Mouse (Mus musculus) brown adipose tissue, adult 24 weeks (tissue): ENCODE measurements around the gene Hist1h1c. TPM values are rescaled to one million over a fixed set of nuclear protein-coding genes. Genes with fewer than 3 reads are reported as not detected.
"Not testable (repeated sequence)": the region's sequence is repeated elsewhere in the genome, so short reads cannot be mapped to it uniquely, and the experiment has no call there.

Source experiments
- H3K27ac ChIP-seq: fragments of 200-500 bp; replicated peaks from 2 replicates; pipeline ENCODE4 v1.5.1; 2012; ENCODE audit warnings: low read depth, mild to moderate bottlenecking, low read length
- H3K4me1 ChIP-seq: fragments of 200-500 bp; 2 replicates; pipeline ENCODE4 v1.6.1; 2012; ENCODE audit warnings: low read length, mixed read lengths; ENCODE audit not compliant: control insufficient read depth, insufficient read depth, insufficient read length
- H3K4me3 ChIP-seq: fragments of 200-500 bp; 2 replicates; pipeline ENCODE4 v1.5.1; 2012; ENCODE audit warnings: low read depth, mild to moderate bottlenecking, low read length, moderate library complexity; ENCODE audit not compliant: insufficient read depth
- polyA plus RNA-seq: library from polyadenylated mRNA; stranded (reverse); fragments of >200 nt; gene quantifications from 2 replicates; pipeline ENCODE4 v1.2.4, GENCODE M21; 2012; ENCODE audit not compliant: missing spikeins, insufficient read depth, insufficient read length

The Hist1h1c gene
- polyA plus RNA-seq, 1 experiment = 112 TPM

DNA sequence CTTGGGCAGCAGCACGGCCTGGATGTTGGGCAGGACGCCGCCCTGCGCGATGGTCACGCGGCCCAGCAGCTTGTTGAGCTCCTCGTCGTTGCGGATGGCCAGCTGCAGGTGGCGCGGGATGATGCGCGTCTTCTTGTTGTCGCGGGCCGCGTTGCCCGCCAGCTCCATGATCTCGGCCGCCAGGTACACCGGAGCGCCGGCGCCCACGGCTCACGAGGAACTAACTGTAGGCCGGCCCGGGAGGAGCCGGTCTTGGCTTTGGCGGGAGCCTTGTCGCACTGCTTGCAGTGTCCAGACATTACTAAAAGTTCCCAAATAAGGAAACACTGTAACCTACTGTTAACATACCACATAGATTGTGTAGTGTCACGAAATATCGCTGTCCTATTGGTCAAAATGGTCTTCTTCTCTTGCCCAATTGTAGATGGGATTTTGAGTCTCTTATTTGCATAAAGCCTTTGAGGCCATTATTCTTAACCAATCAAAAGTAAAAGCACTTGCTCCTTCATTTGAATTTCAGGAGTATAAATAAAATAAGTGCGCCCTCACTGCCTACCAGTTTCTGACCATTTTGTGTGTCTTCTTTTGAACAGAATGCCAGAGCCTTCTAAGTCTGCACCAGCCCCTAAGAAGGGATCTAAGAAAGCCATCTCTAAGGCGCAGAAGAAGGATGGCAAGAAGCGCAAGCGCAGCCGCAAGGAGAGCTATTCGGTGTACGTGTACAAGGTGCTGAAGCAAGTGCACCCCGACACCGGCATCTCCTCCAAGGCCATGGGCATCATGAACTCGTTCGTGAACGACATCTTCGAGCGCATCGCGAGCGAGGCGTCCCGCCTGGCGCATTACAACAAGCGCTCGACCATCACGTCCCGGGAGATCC is 7.8 kb downstream of the Hist1h1c start, which contains the start of gene Hist1h2bb:
Hist1h2bb (plus strand) TSS at position 534 of the 880 bp plus-strand sequence.
- not testable (repeated sequence) for H3K4me1 ChIP-seq
- Histone ChIP-seq H3K27ac (peak within 1 kb of the TSS; percentile 80), H3K4me3 (peak within 1 kb of the TSS; percentile 54)

DNA sequence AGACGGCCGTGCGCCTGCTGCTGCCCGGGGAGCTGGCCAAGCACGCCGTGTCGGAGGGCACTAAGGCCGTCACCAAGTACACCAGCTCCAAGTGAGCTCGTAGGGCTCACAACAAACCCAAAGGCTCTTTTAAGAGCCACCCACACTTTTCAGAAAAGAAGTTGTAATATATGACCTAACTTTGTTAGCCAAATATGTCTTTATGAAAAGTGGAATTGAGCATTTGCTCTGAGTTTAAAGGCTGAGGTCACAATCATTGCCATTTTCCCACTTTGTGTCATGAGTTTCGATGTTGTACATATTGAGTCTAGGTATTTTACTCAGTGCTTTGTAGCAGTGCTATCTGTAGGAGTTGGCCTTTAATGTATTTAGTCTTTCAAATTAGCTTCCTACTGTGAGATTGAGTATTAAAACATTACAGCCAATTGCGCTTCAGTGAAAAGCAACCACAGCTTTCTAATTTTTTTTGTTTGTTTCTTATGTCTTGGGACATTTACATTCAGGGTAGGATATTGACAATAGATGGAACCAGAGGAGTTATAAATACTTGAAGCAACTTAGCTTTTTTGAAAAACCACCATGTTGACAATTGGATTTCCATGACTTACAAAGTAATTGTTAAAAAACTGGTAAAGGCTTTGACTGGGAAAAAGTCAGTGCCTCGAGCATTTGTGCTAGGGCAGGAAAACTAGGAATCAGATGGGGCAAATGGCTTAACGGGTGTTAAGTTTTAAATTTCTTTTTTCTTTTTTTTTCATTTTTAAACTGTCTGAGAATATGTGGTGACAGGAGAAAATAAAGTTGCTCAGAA is 8.7 kb downstream of the Hist1h1c start:
- Histone ChIP-seq H3K4me1 (peaks cover 2% of the 10 kb centered on the region; the same call in 1 of the 2 replicates), H3K27ac (no peak overlapping the region), H3K4me3 (peak overlapping the region; percentile 33; the same call in 1 of the 2 replicates)

DNA sequence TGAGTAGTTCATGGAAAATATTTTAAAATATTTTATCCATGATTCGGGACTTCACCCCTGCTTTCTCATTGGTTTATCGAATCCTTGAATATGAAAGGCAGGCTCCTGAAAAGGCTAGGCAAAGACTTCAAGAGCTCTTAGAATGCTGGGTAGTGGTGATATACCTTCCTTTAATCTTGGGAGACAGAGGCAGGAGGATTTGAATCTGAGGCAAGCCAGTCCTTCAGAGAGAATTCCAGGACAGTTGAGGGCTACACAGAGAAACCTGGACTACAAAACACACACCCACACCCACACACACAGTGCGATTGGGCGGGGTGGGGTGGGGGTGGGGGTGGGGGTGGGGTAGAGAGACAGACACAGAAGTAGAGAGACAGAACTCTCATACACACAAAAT is 9.3 kb downstream of the Hist1h1c start:
- Histone ChIP-seq H3K4me1 (peaks cover 2% of the 10 kb centered on the region; the same call in 1 of the 2 replicates), H3K4me3 (no peak overlapping the region), H3K27ac (no peak overlapping the region)

DNA sequence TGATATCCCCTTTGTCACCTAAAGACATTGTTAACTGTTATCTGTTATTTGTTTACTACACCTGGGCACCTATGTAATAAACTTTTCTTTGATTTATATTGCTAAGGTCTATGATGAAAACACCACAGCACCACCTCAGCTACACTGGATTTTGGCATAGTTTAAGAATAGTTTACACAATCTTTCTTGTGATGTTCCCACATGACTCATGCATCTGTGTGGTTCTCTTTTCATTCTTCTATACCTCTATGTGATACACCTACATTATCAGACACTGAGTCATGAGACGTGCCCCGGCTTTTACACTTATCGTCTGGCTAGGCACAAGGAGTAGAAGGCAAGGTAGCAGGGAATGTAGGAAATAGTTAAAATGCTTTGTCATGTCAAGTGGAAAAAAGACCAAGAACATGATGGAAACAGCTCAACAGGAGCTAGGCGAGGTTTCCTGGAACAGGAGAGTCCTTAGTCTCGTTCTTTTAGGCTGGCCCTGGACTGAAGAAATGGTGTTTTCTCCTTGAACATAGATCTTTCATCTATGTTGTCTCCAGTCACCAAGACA is 11.0 kb downstream of the Hist1h1c start:
- H3K4me1 ChIP-seq = peaks cover 2% of the 10 kb centered on the region; the same call in 1 of the 2 replicates
- no peak overlapping the region for H3K27ac ChIP-seq

DNA sequence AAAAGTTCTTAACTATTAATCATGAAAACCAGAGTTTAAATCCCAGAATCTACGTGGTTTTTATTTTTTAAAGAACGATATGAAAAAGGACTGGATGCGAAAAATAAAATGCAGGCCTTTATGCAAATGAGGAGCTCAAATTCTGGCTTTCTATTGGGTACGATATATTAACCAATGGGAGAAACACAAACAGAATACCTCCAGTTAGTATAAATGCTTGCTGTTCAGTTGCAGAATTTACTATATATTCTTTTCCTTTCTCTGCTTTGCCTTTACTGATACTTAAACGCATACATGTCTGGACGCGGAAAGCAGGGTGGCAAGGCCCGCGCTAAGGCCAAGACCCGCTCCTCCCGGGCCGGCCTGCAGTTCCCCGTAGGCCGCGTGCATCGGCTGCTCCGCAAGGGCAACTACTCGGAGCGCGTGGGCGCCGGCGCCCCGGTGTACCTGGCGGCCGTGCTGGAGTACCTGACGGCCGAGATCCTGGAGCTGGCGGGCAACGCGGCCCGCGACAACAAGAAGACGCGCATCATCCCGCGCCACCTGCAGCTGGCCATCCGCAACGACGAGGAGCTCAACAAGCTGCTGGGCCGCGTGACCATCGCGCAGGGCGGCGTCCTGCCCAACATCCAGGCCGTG is 12.3 kb downstream of the Hist1h1c start, which contains the start of gene Hist1h2ab:
Hist1h2ab (plus strand) TSS at position 288 of the 639 bp plus-strand sequence.
- peak within 1 kb of the TSS; percentile 39 for H3K27ac ChIP-seq
- H3K4me1 ChIP-seq = not testable (repeated sequence)
- peak within 1 kb of the TSS; percentile 69 for H3K4me3 ChIP-seq

More for the DNA sequence above, 11.0 kb downstream of the Hist1h1c start:
- no peak overlapping the region for H3K4me3 ChIP-seq

DNA sequence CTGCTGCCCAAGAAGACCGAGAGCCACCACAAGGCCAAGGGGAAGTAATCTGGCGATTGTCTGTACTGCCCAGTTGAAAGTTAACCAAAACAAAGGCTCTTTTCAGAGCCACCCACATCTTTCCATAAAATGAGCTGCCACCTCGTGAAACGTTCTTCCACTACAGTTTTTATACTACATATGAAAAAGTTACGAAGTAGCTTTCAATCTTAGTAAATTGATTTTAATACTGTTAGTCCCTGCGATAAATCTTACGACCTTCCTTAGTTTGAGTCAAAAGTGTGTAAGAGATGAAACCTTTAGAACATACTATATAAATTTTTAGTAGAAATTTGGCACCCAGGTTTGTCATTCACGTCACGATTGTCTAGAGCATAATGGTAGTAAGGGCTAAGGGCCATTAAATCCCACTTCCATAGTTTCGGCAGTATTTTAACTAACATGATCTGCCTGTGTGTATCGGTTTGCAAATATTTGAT is 12.9 kb downstream of the Hist1h1c start:
- H3K4me3 ChIP-seq = peak overlapping the region; percentile 23; the same call in 1 of the 2 replicates
- H3K4me1 ChIP-seq = peaks cover 2% of the 10 kb centered on the region; the same call in 1 of the 2 replicates
- peak overlapping the region; percentile 39 for H3K27ac ChIP-seq

DNA sequence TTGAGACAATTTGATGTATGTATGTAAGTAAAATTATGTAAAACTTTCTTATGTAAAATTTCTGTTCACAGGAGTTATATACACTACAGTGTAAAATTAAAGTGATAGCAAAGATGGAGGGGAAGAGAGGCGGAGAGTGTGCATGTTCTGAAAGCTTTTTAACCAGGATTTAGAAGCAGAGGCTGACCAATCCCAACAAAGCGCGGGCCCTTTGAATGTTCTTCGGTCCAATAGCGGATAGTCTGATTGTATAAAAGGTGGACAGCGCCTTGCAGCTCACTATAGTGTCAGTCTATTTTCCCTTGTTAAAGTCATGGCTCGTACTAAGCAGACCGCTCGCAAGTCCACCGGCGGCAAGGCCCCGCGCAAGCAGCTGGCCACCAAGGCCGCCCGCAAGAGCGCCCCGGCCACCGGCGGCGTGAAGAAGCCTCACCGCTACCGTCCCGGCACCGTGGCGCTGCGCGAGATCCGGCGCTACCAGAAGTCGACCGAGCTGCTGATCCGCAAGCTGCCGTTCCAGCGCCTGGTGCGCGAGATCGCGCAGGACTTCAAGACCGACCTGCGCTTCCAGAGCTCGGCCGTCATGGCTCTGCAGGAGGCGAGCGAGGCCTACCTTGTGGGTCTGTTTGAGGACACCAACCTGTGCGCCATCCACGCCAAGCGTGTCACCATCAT is 13.6 kb downstream of the Hist1h1c start, which contains the start of gene Hist1h3b:
Hist1h3b (plus strand) TSS at position 201 of the 675 bp plus-strand sequence.
- H3K27ac ChIP-seq = peak within 1 kb of the TSS; percentile 39
- not testable (repeated sequence) for H3K4me1 ChIP-seq
- H3K4me3 ChIP-seq = peak within 1 kb of the TSS; percentile 69

DNA sequence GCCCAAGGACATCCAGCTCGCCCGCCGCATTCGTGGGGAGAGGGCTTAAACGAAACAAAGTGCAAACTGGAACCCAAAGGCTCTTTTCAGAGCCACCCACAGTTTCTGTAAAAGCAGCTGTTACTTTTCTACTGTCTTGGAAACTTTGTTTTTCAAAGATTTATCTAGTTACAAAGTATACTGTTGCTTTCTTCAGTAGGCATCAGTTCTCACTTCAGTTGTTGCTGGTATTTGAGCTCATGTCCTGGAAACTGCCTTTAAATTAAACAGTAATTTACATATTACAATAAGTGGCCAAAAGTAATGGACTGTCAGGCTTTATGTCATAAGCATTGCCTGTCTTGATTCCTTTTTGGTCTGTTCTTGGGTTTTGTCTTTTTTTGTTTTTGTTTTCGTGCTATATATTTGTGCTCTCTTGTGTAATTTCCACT is 14.1 kb downstream of the Hist1h1c start:
- Histone ChIP-seq H3K27ac (no peak overlapping the region), H3K4me1 (peaks cover 2% of the 10 kb centered on the region; the same call in 1 of the 2 replicates), H3K4me3 (no peak overlapping the region)

DNA sequence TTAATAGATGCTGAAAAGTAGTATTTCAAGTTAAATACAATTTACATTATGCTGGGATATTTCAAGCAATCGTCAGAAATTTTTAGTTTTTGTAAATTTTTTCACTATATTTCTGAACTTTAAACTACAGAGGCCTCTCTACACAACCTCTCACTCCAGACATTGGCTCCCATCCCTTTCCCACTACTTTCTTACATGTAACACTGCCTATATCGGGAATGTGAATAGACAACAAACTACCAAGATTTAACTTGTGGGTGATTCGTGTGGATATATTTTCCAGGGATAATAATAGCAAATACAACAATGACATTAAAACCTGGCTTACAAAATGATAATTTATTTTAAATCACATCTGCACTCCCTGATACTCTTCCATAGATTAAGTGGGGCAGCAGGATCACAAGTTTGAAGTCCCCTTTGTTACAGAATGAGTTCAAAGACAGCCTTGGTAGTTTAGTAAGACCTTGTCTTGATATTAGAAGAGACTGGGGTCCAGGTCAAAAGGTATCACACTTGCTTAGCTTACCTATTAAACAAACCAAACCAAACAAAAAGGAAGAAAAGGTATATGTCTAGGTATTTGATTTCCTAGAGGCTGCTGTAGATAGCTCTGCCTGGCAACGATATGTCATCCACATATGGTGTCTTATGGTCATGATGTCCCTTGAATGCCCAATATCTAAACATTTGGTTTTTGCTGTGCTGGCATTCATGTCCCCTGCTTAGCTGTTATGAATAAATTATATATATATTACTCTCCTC is 14.9 kb downstream of the Hist1h1c start:
- peaks cover 2% of the 10 kb centered on the region; the same call in 1 of the 2 replicates for H3K4me1 ChIP-seq
- no peak overlapping the region for H3K4me3 ChIP-seq

DNA sequence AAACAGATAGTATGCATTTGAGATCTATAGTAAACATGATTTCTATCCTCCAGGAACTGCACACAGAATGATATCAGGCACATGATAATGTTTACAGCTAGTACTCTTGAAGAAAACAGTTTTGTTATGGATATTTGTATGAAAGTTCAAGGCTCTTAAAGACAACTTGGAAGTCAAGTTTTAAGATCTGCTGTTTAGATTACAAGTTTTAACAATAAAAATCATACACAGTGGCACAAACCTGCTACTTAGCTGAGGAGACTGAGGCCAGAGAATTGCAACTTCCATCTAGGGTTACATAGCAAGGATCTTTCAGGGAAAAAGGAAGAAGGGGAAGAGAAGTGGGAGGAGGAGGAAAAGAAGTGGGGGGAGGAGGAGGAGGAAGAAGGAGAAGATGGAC is 16.4 kb downstream of the Hist1h1c start:
- Histone ChIP-seq H3K4me1 (peaks cover 2% of the 10 kb centered on the region; the same call in 1 of the 2 replicates), H3K4me3 (no peak overlapping the region), H3K27ac (no peak overlapping the region)

More for the DNA sequence above, 14.9 kb downstream of the Hist1h1c start:
- no peak overlapping the region for H3K27ac ChIP-seq

DNA sequence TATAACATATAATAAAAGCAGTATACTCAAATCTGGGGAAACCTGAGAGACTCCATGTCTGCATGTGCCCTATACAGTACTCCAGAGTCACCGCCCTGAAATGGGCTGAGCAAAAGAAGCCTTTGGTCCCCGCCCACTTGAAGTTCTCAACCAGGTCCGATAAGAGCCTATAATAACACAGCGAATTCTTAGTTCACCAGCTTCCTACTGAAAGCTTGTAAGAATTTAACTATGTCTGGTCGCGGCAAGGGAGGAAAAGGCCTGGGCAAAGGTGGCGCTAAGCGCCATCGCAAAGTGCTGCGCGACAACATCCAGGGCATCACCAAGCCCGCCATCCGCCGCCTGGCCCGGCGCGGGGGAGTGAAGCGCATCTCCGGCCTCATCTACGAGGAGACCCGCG is 18.2 kb downstream of the Hist1h1c start, which contains the start of gene Hist1h4b:
Hist1h4b (plus strand) TSS at position 224 of the 400 bp plus-strand sequence.
- peak within 1 kb of the TSS; percentile 57 for H3K4me3 ChIP-seq
- H3K27ac ChIP-seq = no peak within 1 kb of the TSS

DNA sequence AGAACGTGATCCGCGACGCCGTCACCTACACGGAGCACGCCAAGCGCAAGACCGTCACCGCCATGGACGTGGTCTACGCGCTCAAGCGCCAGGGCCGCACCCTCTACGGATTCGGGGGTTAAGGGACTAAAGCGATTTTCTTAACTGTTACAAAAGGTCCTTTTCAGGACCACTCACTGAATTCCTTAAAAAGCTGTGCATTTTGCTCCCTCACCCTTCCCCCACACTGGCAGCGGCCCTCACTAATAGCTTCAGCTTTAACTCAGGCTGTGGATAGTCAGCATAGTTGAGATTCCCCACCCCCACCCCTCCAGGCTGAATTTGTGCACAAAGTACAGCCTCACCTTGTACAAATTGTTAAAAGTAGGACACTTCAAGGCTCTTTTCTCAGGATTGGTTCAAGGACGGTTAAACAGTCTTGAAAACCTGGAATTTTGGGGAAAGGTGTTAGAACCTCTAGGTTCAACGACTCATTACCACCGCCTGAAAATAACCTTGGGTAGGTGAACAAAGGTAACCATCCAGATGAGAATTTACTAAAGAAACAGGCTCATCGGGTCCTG is 18.7 kb downstream of the Hist1h1c start:
- Histone ChIP-seq H3K4me3 (peak overlapping the region; percentile 57), H3K4me1 (no peaks in the 10 kb centered on the region), H3K27ac (no peak overlapping the region)

More for the DNA sequence above, 18.2 kb downstream of the Hist1h1c start, which contains the start of gene Hist1h4b:
- no peaks in the 10 kb centered on the region for H3K4me1 ChIP-seq

DNA sequence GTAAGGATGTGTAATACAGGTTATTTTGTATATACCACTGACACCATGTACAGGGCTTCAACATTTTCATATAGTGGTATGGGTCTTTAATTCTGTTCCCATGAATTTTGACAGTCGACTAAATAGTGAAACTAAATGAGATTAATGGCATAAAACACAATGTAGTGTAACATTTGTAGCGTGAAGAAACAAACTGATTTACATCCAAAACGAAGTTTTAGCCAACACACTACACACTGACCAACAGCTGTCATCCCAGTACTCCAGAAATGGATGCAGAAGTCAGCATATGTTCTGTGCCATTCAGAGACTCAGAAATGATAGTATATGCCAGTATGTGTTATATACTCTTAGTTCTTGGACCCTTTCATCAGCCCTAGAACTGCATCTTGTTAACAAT is 19.3 kb downstream of the Hist1h1c start:
- Histone ChIP-seq H3K4me1 (no peaks in the 10 kb centered on the region), H3K4me3 (no peak overlapping the region), H3K27ac (no peak overlapping the region)
